Mouse (Mus musculus) thymus, postnatal 25 days (tissue): ENCODE measurements at regions not wholly inside any gene's neighbourhood (a gene's known extent, or its start where the extent isn't known, plus 50 kb on each side); places are given as distances from the start of the nearest gene placed in this dataset.
"Not testable (repeated sequence)": the region's sequence is repeated elsewhere in the genome, so short reads cannot be mapped to it uniquely, and the experiment has no call there.

Experiments used
- DNase-seq: peaks from one replicate; pipeline ENCODE4 v3.0.0; 2022

DNA sequence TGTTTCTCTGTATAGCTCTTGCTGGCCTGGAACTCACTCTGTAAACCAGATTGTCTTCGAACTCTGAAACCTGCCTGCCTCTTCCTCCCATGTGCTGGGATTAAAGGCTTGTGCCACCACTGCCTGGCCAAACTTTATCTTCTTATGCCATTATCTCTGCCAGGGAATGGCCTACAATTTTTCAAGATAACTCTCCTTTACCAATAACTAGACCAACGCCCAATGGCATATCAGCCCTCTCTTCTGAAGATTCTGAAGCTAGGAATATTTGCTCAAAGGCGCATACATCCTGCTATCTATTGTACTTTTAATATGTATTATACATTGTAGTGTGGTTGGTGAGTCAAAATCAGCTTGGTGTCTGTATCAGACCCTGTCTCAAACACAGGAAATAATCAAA is 235.4 kb upstream of the Cts3 start:
- DNase-seq = not testable (repeated sequence)

DNA sequence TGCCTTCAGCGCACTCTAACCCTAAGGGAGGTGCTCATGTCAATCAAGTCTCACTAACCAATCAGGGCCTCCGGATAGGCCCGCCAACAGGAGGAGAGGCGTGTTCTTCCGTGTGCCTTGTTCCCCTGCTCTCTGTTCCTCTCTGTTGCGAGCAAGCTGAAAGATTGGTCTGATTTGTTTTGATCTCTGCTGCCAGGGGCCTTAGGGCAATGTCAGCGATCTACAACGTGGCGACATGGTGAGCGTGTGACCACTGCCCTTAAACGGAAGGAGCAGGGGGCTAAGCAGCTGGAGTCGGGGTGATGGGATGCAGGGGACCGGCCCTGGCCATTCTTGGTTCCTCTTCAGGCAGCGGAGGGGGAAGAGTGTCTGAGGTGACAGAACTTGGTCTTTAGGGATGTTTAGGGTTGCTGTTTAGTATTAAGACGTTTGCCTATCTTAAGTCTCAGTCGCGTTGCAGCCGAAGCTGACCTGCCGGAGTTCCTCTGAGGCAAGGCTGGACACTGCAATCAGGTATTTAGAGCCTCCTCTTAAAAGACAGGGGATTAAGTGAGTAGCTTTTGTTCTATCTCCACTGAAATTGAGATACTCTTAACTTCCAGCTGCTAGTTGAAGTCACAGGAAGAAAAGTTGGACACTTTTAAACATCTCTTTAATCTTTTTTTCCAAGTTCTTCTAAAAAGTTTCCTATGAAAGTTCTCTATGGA is 234.4 kb upstream of the Cts3 start:
- DNase-seq = peak; percentile 51

DNA sequence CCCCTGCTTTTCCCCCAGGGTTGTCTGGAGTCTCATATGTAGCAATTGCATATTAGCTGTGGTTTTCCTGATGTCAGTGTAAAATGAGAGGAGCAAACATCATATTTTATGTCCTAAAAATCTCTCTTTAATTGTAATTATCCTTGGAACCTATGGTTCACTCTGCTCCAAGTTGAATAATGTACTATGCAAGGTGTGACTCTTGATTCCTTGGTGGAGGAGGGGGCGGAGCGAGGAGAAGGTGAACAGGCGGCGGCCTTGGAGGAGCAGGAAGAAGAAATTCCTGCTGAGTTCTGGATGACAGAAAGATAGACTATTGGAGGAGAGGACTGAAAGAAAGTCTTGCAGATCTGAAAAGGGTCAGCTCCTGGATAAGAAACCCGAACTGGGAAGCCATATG is 233.8 kb upstream of the Cts3 start:
- DNase-seq = not testable (repeated sequence)

DNA sequence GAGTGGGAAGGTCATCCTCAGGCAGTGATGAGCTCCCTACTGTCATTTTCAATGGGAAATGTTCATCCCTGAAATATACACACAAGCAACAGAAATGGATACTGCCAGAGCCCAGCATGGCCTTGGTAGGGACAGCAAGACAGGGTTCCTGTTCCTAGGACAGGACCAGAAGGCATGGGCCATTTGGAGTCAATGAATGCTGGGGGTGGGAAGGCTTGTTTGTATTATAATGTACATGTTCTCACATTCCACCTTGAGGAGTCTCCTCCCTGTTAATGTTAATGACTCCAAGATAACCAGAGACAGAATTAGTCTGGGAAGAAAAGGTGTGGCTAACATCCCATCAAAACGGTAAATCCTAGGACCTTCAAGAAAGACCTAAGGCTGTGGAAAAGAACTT is 193.5 kb upstream of the Cts3 start:
- DNase-seq = not testable (repeated sequence)
